14 mouse cellular contexts compared by ENCODE assay signal in the genomic region with DNA sequence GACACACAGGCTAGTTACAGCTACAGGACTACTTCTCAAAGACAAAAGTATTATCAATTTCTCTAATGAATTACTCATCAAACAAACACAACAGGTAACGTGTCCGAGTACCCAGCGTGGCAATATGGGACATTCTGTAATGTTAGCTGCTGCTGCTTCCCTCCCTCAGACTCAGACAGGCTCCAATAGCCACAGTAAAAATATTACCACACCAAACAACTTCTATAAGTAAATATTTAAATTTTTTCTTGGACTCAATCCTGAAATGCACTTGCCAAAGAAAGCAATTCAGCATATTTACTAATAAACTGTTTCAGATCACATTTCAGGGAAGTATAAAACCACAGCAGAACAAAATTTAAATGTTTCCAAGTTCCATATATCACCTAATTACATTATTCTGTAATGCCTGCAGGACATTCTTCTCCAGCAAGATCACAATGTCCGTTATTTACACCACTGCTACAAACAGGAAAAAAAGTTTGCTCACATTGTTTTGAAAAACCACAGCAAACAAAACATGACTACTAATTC. TPM values are rescaled to one million over a fixed set of nuclear protein-coding genes. Genes with fewer than 3 reads are reported as not detected.
"Had no signal": no experiment of that assay in that cellular context is flagged by ENCODE, and none has a peak within 500 bp of the region (broad histone marks: within the 10 kb centered on the region; RNA-seq: fewer than 3 reads in every experiment).

No protein-coding gene starts in this region.

- H3K27me3 ChIP-seq: limb, embryonic 12.5 days; liver, embryonic 13.5 days; megakaryocyte, embryonic 14.5 days; midbrain, embryonic 15.5 days; neural tube, embryonic 12.5 days had no signal

- H3K9me3 ChIP-seq: limb, embryonic 12.5 days; liver, embryonic 13.5 days; megakaryocyte, embryonic 14.5 days; midbrain, embryonic 15.5 days; neural tube, embryonic 12.5 days had no signal

- DNase-seq: kidney, postnatal 4 days; liver; liver, embryonic 13.5 days; liver, postnatal 0 days; thymus, postnatal 4 days had no signal

- ATAC-seq: inflammation-experienced regulatory T-cells, adult 6 months; liver, postnatal 0 days; midbrain, embryonic 15.5 days had no signal

- H3K4me2 ChIP-seq: limb, embryonic 12.5 days; liver, embryonic 13.5 days; midbrain, embryonic 11.5 days; midbrain, embryonic 15.5 days; neural tube, embryonic 12.5 days had no signal

- H3K4me1 ChIP-seq: midbrain, embryonic 15.5 days; neural tube, embryonic 12.5 days had no signal

- H3K4me3 ChIP-seq: layer of hippocampus, adult 2 months; limb, embryonic 12.5 days; liver, embryonic 13.5 days; midbrain, embryonic 15.5 days; neural tube, embryonic 12.5 days had no signal

- H3K9ac ChIP-seq: limb, embryonic 12.5 days; liver, embryonic 13.5 days; liver, postnatal 0 days; midbrain, embryonic 15.5 days; neural tube, embryonic 12.5 days had no signal

- H3K27ac ChIP-seq: layer of hippocampus, adult 2 months; liver, embryonic 13.5 days; macrophage; midbrain, embryonic 15.5 days; neural tube, embryonic 12.5 days had no signal

- H3K36me3 ChIP-seq: limb, embryonic 12.5 days; liver, embryonic 13.5 days; midbrain, embryonic 15.5 days; neural tube, embryonic 12.5 days had no signal

RNA-seq across cellular contexts. Expression of a gene that starts 45.0 kb away (rescaled TPM):
- polyA plus RNA-seq: inflammation-experienced regulatory T-cells, adult 6 months; liver, embryonic 13.5 days; liver, postnatal 0 days; macrophage; midbrain, embryonic 11.5 days; neural tube, embryonic 12.5 days; stomach, postnatal 0 days had no signal
